Mouse (Mus musculus) MEL (cell line): Measurements from ENCODE around the gene Plekhg6. TPM values are rescaled to one million over a fixed set of nuclear protein-coding genes. Genes with fewer than 3 reads are reported as not detected.

Experiments
- DNase-seq: peaks from one replicate; pipeline ENCODE4 v3.0.0; 2011; ENCODE audit warnings: low read depth, low spot score
- H3K27ac ChIP-seq: 2 replicates; pipeline ENCODE4 v1.5.1; 2012; ENCODE audit warnings: low read depth, mild to moderate bottlenecking, control low read depth, low read length, moderate library complexity; ENCODE audit not compliant: control insufficient read depth
- H3K27me3 ChIP-seq, 2 experiments: fragments of 150-350 bp in 1 of 2; sonication (generic) in 1 of 2; 2 replicates each; pipeline ENCODE4 v1.6.1; 2012; ENCODE audit warnings: low read length in 2 of 2, mild to moderate bottlenecking in 2 of 2, improper control_type of control experiment in 1 of 2, moderate library complexity in 1 of 2; ENCODE audit not compliant: insufficient read depth in 2 of 2, control insufficient read depth in 1 of 2
- H3K36me3 ChIP-seq, 2 experiments: 2 replicates each; pipeline ENCODE4 v1.6.1; 2012 to 2014; ENCODE audit warnings: low read length in 2 of 2, improper control_type of control experiment in 1 of 2, inconsistent platforms in 1 of 2, mild to moderate bottlenecking in 1 of 2; ENCODE audit not compliant: insufficient read depth in 2 of 2, control insufficient read depth in 1 of 2
- H3K4me1 ChIP-seq, 2 experiments: fragments of 150-350 bp in 1 of 2; sonication (generic) in 1 of 2; 2 replicates each; pipeline ENCODE4 v1.6.1; 2012; ENCODE audit warnings: low read length in 2 of 2, improper control_type of control experiment in 1 of 2, mild to moderate bottlenecking in 1 of 2; ENCODE audit not compliant: insufficient read depth in 2 of 2, control insufficient read depth in 1 of 2
- H3K4me3 ChIP-seq, 2 experiments: fragments of 150-350 bp in 1 of 2; sonication (generic) in 1 of 2; 2 replicates each; pipeline ENCODE4 v1.5.1; 2012; ENCODE audit warnings: low read depth in 2 of 2, low read length in 2 of 2, mild to moderate bottlenecking in 2 of 2, moderate library complexity in 2 of 2, control low read depth in 1 of 2, improper control_type of control experiment in 1 of 2; ENCODE audit not compliant: control insufficient read depth in 1 of 2, insufficient read depth in 1 of 2
- H3K79me2 ChIP-seq: 2 replicates; pipeline ENCODE4 v1.6.1; 2012; ENCODE audit warnings: mild to moderate bottlenecking, low read length, moderate library complexity; ENCODE audit not compliant: control insufficient read depth, poor library complexity, insufficient read depth
- H3K9ac ChIP-seq: 2 replicates; pipeline ENCODE4 v1.6.1; 2012; ENCODE audit warnings: low read depth, mild to moderate bottlenecking, control low read depth, low read length, moderate library complexity; ENCODE audit not compliant: control insufficient read depth, poor library complexity, severe bottlenecking
- H3K9me3 ChIP-seq: fragments of 150-350 bp; sonication (generic); replicated peaks from 2 replicates; pipeline ENCODE4 v1.6.1; 2012; ENCODE audit warnings: mild to moderate bottlenecking, low read length, improper control_type of control experiment, moderate library complexity; ENCODE audit not compliant: insufficient read depth
- CTCF ChIP-seq, 3 experiments: IDR thresholded peaks in 2 of 3; conservative IDR thresholded peaks in 1 of 3; 2 replicates each; pipeline ENCODE4 v1.5.1; 2011 to 2012; ENCODE audit warnings: low read length in 3 of 3, low read depth in 2 of 3, mild to moderate bottlenecking in 2 of 3, improper control_type of control experiment in 1 of 3, inconsistent platforms in 1 of 3, mixed read lengths in 1 of 3, moderate library complexity in 1 of 3; ENCODE audit not compliant: control insufficient read depth in 1 of 3, insufficient read depth in 1 of 3, poor library complexity in 1 of 3, severe bottlenecking in 1 of 3
- ELF1 ChIP-seq: IDR thresholded peaks from 2 replicates; pipeline ENCODE4 v1.6.1; 2014; ENCODE audit warnings: low read depth, mild to moderate bottlenecking, inconsistent platforms, low read length, improper control_type of control experiment, moderate library complexity
- ETS1 ChIP-seq: IDR thresholded peaks from 2 replicates; pipeline ENCODE4 v1.6.1; 2012; ENCODE audit warnings: low read depth, mild to moderate bottlenecking, inconsistent platforms, low read length, improper control_type of control experiment, moderate library complexity
- GABPA ChIP-seq: IDR thresholded peaks from 2 replicates; pipeline ENCODE4 v1.6.1; 2012; ENCODE audit warnings: low read depth, mild to moderate bottlenecking, inconsistent platforms, low read length, improper control_type of control experiment, moderate library complexity
- HCFC1 ChIP-seq: IDR thresholded peaks from 2 replicates; pipeline ENCODE4 v1.6.1; 2012; ENCODE audit warnings: low read depth, mild to moderate bottlenecking, inconsistent platforms, low read length, improper control_type of control experiment, moderate library complexity
- KAT2A ChIP-seq: conservative IDR thresholded peaks from 2 replicates; pipeline ENCODE4 v1.6.1; 2012; ENCODE audit warnings: low read depth, low read length, improper control_type of control experiment, inconsistent platforms
- MAFK ChIP-seq: IDR thresholded peaks from 2 replicates; pipeline ENCODE4 v1.6.1; 2011; ENCODE audit warnings: low read depth, mild to moderate bottlenecking, low read length, improper control_type of control experiment, borderline replicate concordance
- MAX ChIP-seq: IDR thresholded peaks from 2 replicates; pipeline ENCODE4 v1.6.1; 2011; ENCODE audit warnings: low read length, improper control_type of control experiment
- MEF2A ChIP-seq: IDR thresholded peaks from 2 replicates; pipeline ENCODE4 v1.6.1; 2014; ENCODE audit warnings: low read depth, mild to moderate bottlenecking, inconsistent platforms, low read length, improper control_type of control experiment; ENCODE audit not compliant: poor library complexity, insufficient replicate concordance, severe bottlenecking; ENCODE audit errors: extremely low read depth
- NELFE ChIP-seq: IDR thresholded peaks from 2 replicates; pipeline ENCODE4 v1.6.1; 2011; ENCODE audit warnings: low read depth, low read length, improper control_type of control experiment
- POLR2AphosphoS2 ChIP-seq: IDR thresholded peaks from 2 replicates; pipeline ENCODE4 v1.6.1; 2011; ENCODE audit warnings: low read length, improper control_type of control experiment
- RAD21 ChIP-seq: IDR thresholded peaks from 2 replicates; pipeline ENCODE4 v1.6.1; 2011; ENCODE audit warnings: mild to moderate bottlenecking, low read depth, low read length, improper control_type of control experiment
- RCOR1 ChIP-seq: IDR thresholded peaks from 2 replicates; pipeline ENCODE4 v1.6.1; 2012; ENCODE audit warnings: low read depth, mild to moderate bottlenecking, inconsistent platforms, low read length, improper control_type of control experiment
- SIN3A ChIP-seq: IDR thresholded peaks from 2 replicates; pipeline ENCODE4 v1.6.1; 2012; ENCODE audit warnings: low read length, improper control_type of control experiment, inconsistent platforms
- SMC3 ChIP-seq: IDR thresholded peaks from 2 replicates; pipeline ENCODE4 v1.6.1; 2011; ENCODE audit warnings: low read depth, low read length, improper control_type of control experiment
- TBP ChIP-seq: IDR thresholded peaks from 2 replicates; pipeline ENCODE4 v1.8.0; 2011; ENCODE audit warnings: low read depth, low read length, improper control_type of control experiment
- UBTF ChIP-seq: IDR thresholded peaks from 2 replicates; pipeline ENCODE4 v1.6.1; 2012; ENCODE audit warnings: low read depth, mild to moderate bottlenecking, inconsistent platforms, low read length, improper control_type of control experiment, moderate library complexity, borderline replicate concordance; ENCODE audit not compliant: insufficient read depth
- USF1 ChIP-seq: IDR thresholded peaks from 2 replicates; pipeline ENCODE4 v1.6.1; 2014; ENCODE audit warnings: low read depth, mild to moderate bottlenecking, inconsistent platforms, low read length, improper control_type of control experiment, moderate library complexity
- USF2 ChIP-seq, 2 experiments: IDR thresholded peaks; 2 replicates each; pipeline ENCODE4 v1.6.1; 2011 to 2012; ENCODE audit warnings: improper control_type of control experiment in 2 of 2, low read length in 2 of 2, borderline replicate concordance in 1 of 2, inconsistent platforms in 1 of 2, low read depth in 1 of 2, mild to moderate bottlenecking in 1 of 2; ENCODE audit not compliant: insufficient read depth in 1 of 2
- ZC3H11A ChIP-seq: IDR thresholded peaks from 2 replicates; pipeline ENCODE4 v1.6.1; 2012; ENCODE audit warnings: low read depth, mild to moderate bottlenecking, inconsistent platforms, low read length, improper control_type of control experiment
- ZKSCAN1 ChIP-seq: IDR thresholded peaks from 2 replicates; pipeline ENCODE4 v1.6.1; 2012; ENCODE audit warnings: low read depth, mild to moderate bottlenecking, inconsistent platforms, low read length, improper control_type of control experiment, moderate library complexity
- ZMIZ1 ChIP-seq: IDR thresholded peaks from 2 replicates; pipeline ENCODE4 v1.6.1; 2012; ENCODE audit warnings: low read depth, mild to moderate bottlenecking, inconsistent platforms, low read length, improper control_type of control experiment, moderate library complexity
- ZNF384 ChIP-seq: IDR thresholded peaks from 2 replicates; pipeline ENCODE4 v1.6.1; 2012; ENCODE audit warnings: low read depth, mild to moderate bottlenecking, inconsistent platforms, low read length, improper control_type of control experiment
- polyA plus RNA-seq, 2 experiments: library from polyadenylated mRNA; stranded (reverse) in 1 of 2; unstranded in 1 of 2; fragments of >175 nt in 1 of 2; fragments of >200 nt in 1 of 2; gene quantifications; 2 replicates each; pipeline versions ENCODE4 v1.2.1 to v1.2.4; 2012; ENCODE audit warnings: low replicate concordance in 2 of 2, low read depth in 1 of 2; ENCODE audit not compliant: insufficient read length in 2 of 2, insufficient read depth in 1 of 2, missing spikeins in 1 of 2
- total RNA-seq: library from RNA; depleted of rRNA; stranded (reverse); fragments of 300-350 nt; gene quantifications from 2 replicates; pipeline ENCODE4 v1.2.3, GENCODE M21; 2012

Plekhg6 gene
- total and polyA plus RNA-seq, 3 experiments = 0.13 TPM; not detected in 2

- Histone ChIP-seq H3K4me3 (no peak overlapping the region), H3K36me3 (no peaks in the 10 kb centered on the region; a peak in 1 of 4 replicates), H3K27ac (no peak overlapping the region), H3K4me1 (no peaks in the 10 kb centered on the region), H3K27me3 (peaks cover 5 to 14% of the 10 kb centered on the region in 2 experiments), H3K9ac (no peak overlapping the region), H3K79me2 (no peaks in the 10 kb centered on the region), H3K9me3 (no peaks in the 10 kb centered on the region)
- peak; percentile 40 for DNase-seq
- peak; percentile 60 to 71 (median 63) for TF ChIP-seq CTCF (IDR thresholded peaks at IDR 0.05 in 2 of 3, conservative IDR thresholded peaks at IDR 0.05 in 1 of 3; ENCODE audit: control insufficient read depth in 1 of 3, insufficient read depth in 1 of 3, low read depth in 2 of 3, low read length in 3 of 3, poor library complexity in 1 of 3, severe bottlenecking in 1 of 3)
- peak; percentile 2 for TF ChIP-seq RAD21
- TF ChIP-seq ETS1 = no peak
- TF ChIP-seq SMC3 = peak; percentile 51
- no peak for TF ChIP-seq ZMIZ1
- TF ChIP-seq ELF1 = no peak
These were observed 52.4 kb downstream of the Plekhg6 start for GRCm38 (mm10) chr6:125328243-125328642.

- no peaks in the 10 kb centered on the region for H3K36me3 ChIP-seq
- no peak overlapping the region for H3K27ac ChIP-seq
- TF ChIP-seq USF1 = no peak
- no peak for TF ChIP-seq KAT2A
- no peak for TF ChIP-seq ZC3H11A
- no peak for TF ChIP-seq USF2 (IDR thresholded peaks at IDR 0.05; ENCODE audit: borderline replicate concordance in 1 of 2, insufficient read depth in 1 of 2, low read depth in 1 of 2, low read length in 2 of 2)
- no peak for TF ChIP-seq ELF1
- TF ChIP-seq NELFE = no peak
- no peak for TF ChIP-seq ETS1
- TF ChIP-seq ZKSCAN1 = no peak
- no peak for TF ChIP-seq HCFC1
- TF ChIP-seq MAFK = no peak
- TF ChIP-seq ZNF384 = no peak
- TF ChIP-seq MAX = no peak
- TF ChIP-seq RCOR1 = no peak
- no peak for TF ChIP-seq SMC3
- no peak for TF ChIP-seq POLR2AphosphoS2
- no peak for TF ChIP-seq MEF2A
- no peak for TF ChIP-seq SIN3A
- TF ChIP-seq GABPA = no peak
- no peak for TF ChIP-seq TBP
- no peak for TF ChIP-seq UBTF
- H3K27me3 ChIP-seq = peaks cover 3 to 11% of the 10 kb centered on the region in 2 experiments
- H3K4me3 ChIP-seq = no peak overlapping the region
- H3K9me3 ChIP-seq = no peaks in the 10 kb centered on the region
- DNase-seq = no peak
- H3K79me2 ChIP-seq = no peaks in the 10 kb centered on the region
- H3K9ac ChIP-seq = no peak overlapping the region
- H3K4me1 ChIP-seq = no peaks in the 10 kb centered on the region
These were observed 55.3 kb downstream of the Plekhg6 start for GRCm38 (mm10) chr6:125325337-125325736.
